Mouse (Mus musculus): ENCODE measurements at regions not wholly inside any gene's neighbourhood (a gene's known extent, or its start where the extent isn't known, plus 50 kb on each side); places are given as distances from the start of the nearest gene placed in this dataset.

DNA sequence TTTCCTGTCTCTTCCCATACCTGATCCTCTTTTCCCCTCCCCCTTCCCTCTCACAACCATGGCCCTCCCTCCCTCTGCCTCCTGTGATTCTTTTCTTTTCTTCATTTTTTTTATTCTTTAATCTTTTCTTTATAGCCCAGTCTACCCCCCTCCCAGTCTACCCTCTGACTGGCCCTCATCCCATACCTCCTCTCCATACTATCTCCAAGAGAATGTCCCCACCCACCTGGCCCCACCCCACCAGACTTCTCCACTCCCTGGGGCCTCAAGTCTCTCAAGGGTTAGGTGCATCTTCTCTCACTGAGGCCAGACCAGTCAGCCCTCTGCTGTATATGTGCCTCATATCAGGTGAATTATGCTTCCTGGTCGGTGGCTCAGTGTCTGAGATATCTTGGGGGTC is 61.9 kb upstream of the Gm49339 start:
- no peaks in the 10 kb centered on the region for H3K36me3 ChIP-seq (ENCODE audit: insufficient read depth, low read length)
- no peak overlapping the region for H3K4me2 ChIP-seq (ENCODE audit: low read depth, low read length, poor library complexity, severe bottlenecking)
- H3K9me3 ChIP-seq (ENCODE audit: low read length): no peaks in the 10 kb centered on the region
- H3K27ac ChIP-seq (ENCODE audit: low read depth, low read length): no peak overlapping the region
- WGBS: 84% methylated on average over 1 of the region's 1 CpGs
- H3K4me1 ChIP-seq (ENCODE audit: insufficient read depth, low read length): no peaks in the 10 kb centered on the region
- H3K4me3 ChIP-seq (ENCODE audit: low read depth, low read length): no peak overlapping the region
- no peak for ATAC-seq (ENCODE audit: low FRiP score)
- no peaks in the 10 kb centered on the region for H3K27me3 ChIP-seq (ENCODE audit: insufficient read depth, low read length)
- TF ChIP-seq CTCF (IDR thresholded peaks at IDR 0.05): no peak
- no peak overlapping the region for H3K9ac ChIP-seq (replicated peaks; ENCODE audit: low read length, poor library complexity, severe bottlenecking)
- DNase-seq (ENCODE audit: low spot score): no peak

DNA sequence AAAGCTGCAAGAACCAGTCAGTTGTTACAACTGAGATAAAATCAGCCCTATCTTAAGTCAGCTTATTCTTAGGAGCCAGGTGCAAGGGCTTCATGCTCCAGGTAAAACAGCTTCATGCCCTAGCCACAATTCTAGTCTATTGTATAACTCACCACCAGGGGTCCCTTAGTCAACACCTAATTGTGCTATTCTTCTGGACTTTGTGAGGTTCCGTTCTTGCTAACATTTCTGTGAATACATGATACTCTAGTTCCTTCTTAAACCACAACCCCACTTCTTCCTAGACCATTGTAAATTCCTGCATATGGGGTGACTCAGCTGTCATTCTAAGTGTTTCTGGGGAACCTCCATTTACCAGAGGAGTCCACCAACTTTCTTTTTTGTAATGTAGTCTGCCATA is 57.9 kb upstream of the Gm49339 start:
- Histone ChIP-seq H3K27ac (ENCODE audit: low read depth, low read length) (no peak overlapping the region), H3K9ac (replicated peaks; ENCODE audit: low read length, poor library complexity, severe bottlenecking) (no peak overlapping the region), H3K4me3 (ENCODE audit: low read depth, low read length) (no peak overlapping the region), H3K27me3 (ENCODE audit: insufficient read depth, low read length) (no peaks in the 10 kb centered on the region), H3K36me3 (ENCODE audit: insufficient read depth, low read length) (no peaks in the 10 kb centered on the region), H3K4me1 (ENCODE audit: insufficient read depth, low read length) (no peaks in the 10 kb centered on the region), H3K4me2 (ENCODE audit: low read depth, low read length, poor library complexity, severe bottlenecking) (no peak overlapping the region), H3K9me3 (ENCODE audit: low read length) (no peaks in the 10 kb centered on the region)
- ATAC-seq (ENCODE audit: low FRiP score): no peak
- no peak for DNase-seq (ENCODE audit: low spot score)
- no peak for TF ChIP-seq CTCF (IDR thresholded peaks at IDR 0.05)
- 92% methylated on average over 1 of the region's 1 CpGs for WGBS

All from midbrain, postnatal 0 days (tissue).